Mouse (Mus musculus) left cerebral cortex, postnatal 14 days (tissue): ENCODE measurements at regions not wholly inside any gene's neighbourhood (a gene's known extent, or its start where the extent isn't known, plus 50 kb on each side); places are given as distances from the start of the nearest gene placed in this dataset.
A peak's percentile ranks its signal among the peaks of the same experiment; 100 is the strongest.

ENCODE experiments used
- DNase-seq, 2 experiments: peaks; one replicate each; pipeline ENCODE4 v3.0.0; 2021 to 2022; ENCODE audit warnings: low spot score in 2 of 2, mixed read lengths in 1 of 2
- intact Hi-C: fragments of 180-260 bp; cut with DNase I; formaldehyde crosslinking; loops from one replicate; pipeline ENCODE4 v1.15.1; 2025

GRCm38 (mm10) chrX:76319552-76319951 lies 55.4 kb downstream of the Cldn34b3 start:
- intact Hi-C loops = no loop called here

More at GRCm38 (mm10) chrX:76319552-76319951, 55.4 kb downstream of the Cldn34b3 start:
- peak; percentile 3 to 6 for DNase-seq
